Mouse (Mus musculus) adrenal gland, adult 10 weeks (tissue): ENCODE data around the gene Pdhb. TPM values are rescaled to one million over a fixed set of nuclear protein-coding genes. Genes with fewer than 3 reads are reported as not detected.

Experiments
- polyA plus RNA-seq: library from polyadenylated mRNA; stranded (reverse); fragments of 350-450 nt; fragmentation: Illumina TruSeq; extraction: RNeasy Lipid Tissue Mini Kit (QIAGEN cat#74804); gene quantifications from one replicate; pipeline ENCODE4 v1.2.3, GENCODE M21; 2014; ENCODE audit warnings: low read depth, low replicate concordance

Gene Pdhb
- 413 TPM for polyA plus RNA-seq

DNA sequence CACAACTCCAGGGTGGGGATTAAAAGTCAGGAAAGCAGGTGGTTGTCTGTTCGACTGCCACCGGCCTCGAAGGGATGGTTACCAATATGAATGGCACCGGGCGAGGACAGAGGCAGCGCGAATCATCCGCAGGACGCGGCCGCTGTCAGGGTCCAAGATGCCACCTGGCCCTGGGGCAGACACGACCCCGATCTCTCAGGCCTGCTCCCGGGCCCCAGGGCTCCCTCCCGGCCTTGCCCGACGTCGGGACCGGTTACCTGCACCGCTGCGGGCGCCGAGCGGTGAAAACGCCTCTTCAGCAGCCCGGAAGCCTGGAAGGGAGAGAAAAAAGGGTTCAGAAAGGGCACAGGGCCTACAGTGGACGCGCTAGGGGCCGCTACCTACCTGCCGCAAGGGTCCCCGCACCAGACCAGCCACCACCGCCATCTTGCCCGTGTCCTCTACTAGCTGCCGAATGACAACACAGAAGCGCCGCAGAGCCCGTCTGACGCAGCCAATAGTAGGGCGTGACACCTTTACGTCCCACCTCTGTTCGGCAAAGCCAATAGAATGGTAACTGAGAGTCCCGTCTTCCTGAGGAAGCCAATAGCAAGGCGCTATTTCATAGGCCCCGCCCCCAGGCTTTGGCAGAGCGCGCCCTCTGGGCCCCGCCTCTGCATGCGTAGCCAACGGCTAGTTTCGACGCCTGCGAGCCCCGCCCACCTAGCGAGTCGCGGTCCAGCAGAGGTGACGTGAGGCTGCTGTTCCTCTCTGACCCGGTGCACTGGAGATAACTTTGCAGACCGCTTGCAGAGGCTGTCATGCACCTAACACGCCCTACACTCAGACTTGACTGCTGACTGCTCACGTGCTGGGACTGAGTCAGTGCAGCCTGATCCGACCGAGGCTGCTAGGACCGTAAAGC is at the start of gene Pdhb:
Gene Pdhb, minus strand, starts transcription at position 519 of the 904 bp plus-strand sequence.

DNA sequence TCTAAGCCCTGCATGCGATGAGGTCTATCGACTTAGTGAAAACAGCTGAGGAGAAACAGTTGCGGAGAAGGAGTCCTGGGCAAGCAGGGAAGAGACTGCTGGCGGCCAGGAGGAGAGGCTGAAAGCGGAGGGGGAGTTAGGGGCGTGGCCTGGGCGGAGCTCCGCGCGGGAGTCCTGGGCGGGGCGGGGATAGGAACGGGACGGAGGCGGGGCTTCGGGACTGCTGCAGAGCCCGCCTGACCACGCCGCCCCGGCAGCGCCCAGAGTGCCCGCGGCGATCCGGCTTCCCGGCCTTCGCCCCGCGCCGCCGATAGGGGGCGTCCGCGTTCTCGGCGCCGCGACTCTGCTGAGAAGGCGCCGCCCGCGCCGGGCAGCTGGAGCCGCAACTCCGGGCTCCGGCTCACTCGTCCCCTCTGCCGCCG is 41.0 kb upstream of the Pdhb start, which contains the start of gene Kctd6:
Gene Kctd6, plus strand, starts transcription at position 338 of the 422 bp plus-strand sequence.

Other genes starting within 250 kb of the Pdhb start
- gene Gm45521, start 215.7 kb downstream of the Pdhb start, polyA plus RNA-seq: not detected
- gene Dnase1l3, start 178.5 kb downstream of the Pdhb start, polyA plus RNA-seq: 0.41 TPM
- gene Abhd6, start 170.1 kb downstream of the Pdhb start, polyA plus RNA-seq: 67.3 TPM
- 89.6 TPM for gene Rpp14, start 92.7 kb downstream of the Pdhb start, polyA plus RNA-seq
- gene Pxk, start 74.8 kb downstream of the Pdhb start, polyA plus RNA-seq: 48.3 TPM
- 27.6 TPM for gene Kctd6, start 41.1 kb upstream of the Pdhb start, polyA plus RNA-seq
- gene Acox2, start 86.3 kb upstream of the Pdhb start, polyA plus RNA-seq: not detected
- gene Fam107a, start 145.0 kb upstream of the Pdhb start, polyA plus RNA-seq: 8.1 TPM
- not detected for gene Oit1, start 205.7 kb upstream of the Pdhb start, polyA plus RNA-seq